Mouse (Mus musculus) hindbrain, embryonic 11.5 days (tissue): Measurements from ENCODE around the gene Actn2. TPM values are rescaled to one million over a fixed set of nuclear protein-coding genes. Genes with fewer than 3 reads are reported as not detected.

Experiments used
- ATAC-seq: fragments of 200-750 bp; cut with Nextera tagmentation; 2 replicates; pipeline ENCODE4 v1.8.0; 2017; ENCODE audit warnings: mild to moderate bottlenecking, moderate TSS enrichment, moderate library complexity; ENCODE audit not compliant: low FRiP score
- DNase-seq: peaks from one replicate; pipeline ENCODE4 v3.0.0-alpha.2; 2015; ENCODE audit warnings: low spot score
- H3K27ac ChIP-seq: fragments of 300-500 bp; sonication (generic); 2 replicates; pipeline ENCODE4 v1.5.1; 2014; ENCODE audit warnings: mild to moderate bottlenecking, low read depth, low read length
- H3K27me3 ChIP-seq: fragments of 300-500 bp; sonication (generic); 2 replicates; pipeline ENCODE4 v1.6.1; 2014; ENCODE audit warnings: mild to moderate bottlenecking, low read length, moderate library complexity, mixed read lengths; ENCODE audit not compliant: control insufficient read depth, insufficient read depth
- H3K36me3 ChIP-seq: fragments of 300-500 bp; sonication (generic); 2 replicates; pipeline ENCODE4 v1.6.1; 2014; ENCODE audit warnings: mild to moderate bottlenecking, low read length, moderate library complexity, mixed read lengths; ENCODE audit not compliant: control insufficient read depth, insufficient read depth
- H3K4me1 ChIP-seq: fragments of 300-500 bp; sonication (generic); replicated peaks from 2 replicates; pipeline ENCODE4 v1.6.1; 2014; ENCODE audit warnings: low read length, mixed read lengths; ENCODE audit not compliant: control insufficient read depth, insufficient read depth
- H3K4me2 ChIP-seq: fragments of 300-500 bp; sonication (generic); replicated peaks from 2 replicates; pipeline ENCODE4 v1.6.1; 2014; ENCODE audit warnings: mild to moderate bottlenecking, low read depth, low read length
- H3K4me3 ChIP-seq: fragments of 300-500 bp; sonication (generic); 2 replicates; pipeline ENCODE4 v1.5.1; 2014; ENCODE audit warnings: low read depth, low read length
- H3K9ac ChIP-seq: fragments of 300-500 bp; sonication (generic); 2 replicates; pipeline ENCODE4 v1.6.1; 2014; ENCODE audit warnings: low read depth, low read length
- H3K9me3 ChIP-seq: fragments of 300-500 bp; sonication (generic); 2 replicates; pipeline ENCODE4 v1.6.1; 2016; ENCODE audit warnings: low read length; ENCODE audit not compliant: control insufficient read depth
- WGBS: fragments of 180-500 bp; shearing (Covaris S2); extraction: QIAGEN DNeasy Blood & Tissue Kit; methylation state at CpG from one replicate; pipeline ENCODE4 v1.1.7; 2014; 5-methylcytosine and 5-hydroxymethylcytosine counted together
- polyA plus RNA-seq: library from polyadenylated mRNA; unstranded; fragments of >200 nt; fragmentation: Nextera tagmentation; extraction: Ambion mirVana; gene quantifications from 2 replicates; pipeline ENCODE4 v1.2.1, GENCODE M21; 2014

Actn2 gene
- polyA plus RNA-seq, result 3.3 and 5.8 TPM in 2 replicates

- peak within 1 kb of the TSS; percentile 55 for H3K9ac ChIP-seq
- no peaks in the 10 kb centered on the region for H3K36me3 ChIP-seq
- H3K27ac ChIP-seq, result no peak within 1 kb of the TSS
- no peaks in the 10 kb centered on the region for H3K27me3 ChIP-seq
- peak within 1 kb of the TSS; percentile 69 for H3K4me2 ChIP-seq
- WGBS, result under 1% methylated on average over 42 of the region's 43 CpGs
- peak within 1 kb of the TSS; percentile 36 for H3K4me3 ChIP-seq
- no peaks in the 10 kb centered on the region for H3K9me3 ChIP-seq
- peak; percentile 99 for ATAC-seq
- H3K4me1 ChIP-seq, result no peaks in the 10 kb centered on the region
- DNase-seq, result peak; percentile 85
Observed at GRCm38 (mm10) chr13:12340183-12340975, at the start of gene Actn2. Gene Actn2, minus strand, starts transcription at chr13:12340760.

DNA sequence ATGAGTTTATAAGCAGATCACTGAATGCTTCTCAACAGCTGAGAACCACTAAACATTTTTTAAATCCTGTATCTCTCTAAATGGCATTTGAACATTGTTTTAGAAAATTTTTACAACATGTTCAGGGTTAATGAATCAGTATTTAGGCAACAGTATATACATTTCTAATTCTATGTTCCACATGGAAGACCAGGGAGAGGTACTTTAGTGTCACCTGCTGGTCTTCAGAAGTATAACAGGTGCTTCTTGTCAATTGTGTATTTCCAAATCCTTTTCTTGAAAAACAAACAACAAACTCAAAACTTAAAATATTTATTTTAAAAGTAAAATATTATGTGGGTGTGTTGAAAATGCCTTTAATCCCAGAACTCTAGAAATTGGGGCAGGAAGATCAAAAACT is 45.7 kb upstream of the Actn2 start:
- H3K4me2 ChIP-seq, result no peak overlapping the region
- H3K4me3 ChIP-seq, result no peak overlapping the region
- no peak overlapping the region for H3K27ac ChIP-seq
- H3K4me1 ChIP-seq, result no peaks in the 10 kb centered on the region
- DNase-seq (peak; percentile 40), ATAC-seq (no peak)
- H3K9ac ChIP-seq, result no peak overlapping the region
- no peaks in the 10 kb centered on the region for H3K36me3 ChIP-seq
- H3K9me3 ChIP-seq, result no peaks in the 10 kb centered on the region
- H3K27me3 ChIP-seq, result no peaks in the 10 kb centered on the region

- Histone ChIP-seq H3K27ac (no peak overlapping the region), H3K36me3 (no peaks in the 10 kb centered on the region), H3K4me2 (no peak overlapping the region), H3K4me1 (no peaks in the 10 kb centered on the region), H3K4me3 (no peak overlapping the region), H3K9ac (no peak overlapping the region), H3K27me3 (no peaks in the 10 kb centered on the region), H3K9me3 (no peaks in the 10 kb centered on the region)
- DNase-seq, result no peak
- ATAC-seq, result no peak
Observed at GRCm38 (mm10) chr13:12384796-12385195, 44.2 kb upstream of the Actn2 start.

GRCm38 (mm10) chr13:12376778-12377177 is 36.2 kb upstream of the Actn2 start:
- Histone ChIP-seq H3K4me2 (no peak overlapping the region), H3K27ac (no peak overlapping the region), H3K9ac (no peak overlapping the region), H3K4me3 (no peak overlapping the region), H3K9me3 (no peaks in the 10 kb centered on the region), H3K36me3 (no peaks in the 10 kb centered on the region), H3K27me3 (no peaks in the 10 kb centered on the region), H3K4me1 (no peaks in the 10 kb centered on the region)
- 64% methylated on average over 1 of the region's 1 CpGs for WGBS
- DNase-seq, result no peak
- no peak for ATAC-seq

- Histone ChIP-seq H3K9me3 (no peaks in the 10 kb centered on the region), H3K4me2 (no peak overlapping the region), H3K9ac (no peak overlapping the region), H3K27me3 (no peaks in the 10 kb centered on the region), H3K4me3 (no peak overlapping the region), H3K27ac (no peak overlapping the region), H3K4me1 (no peaks in the 10 kb centered on the region), H3K36me3 (no peaks in the 10 kb centered on the region)
- no peak for DNase-seq
- WGBS, result 84% methylated on average over 3 of the region's 3 CpGs
- no peak for ATAC-seq
Observed at GRCm38 (mm10) chr13:12372755-12373154, 32.2 kb upstream of the Actn2 start.

- no peak overlapping the region for H3K9ac ChIP-seq
- 91% methylated on average over 11 of the region's 11 CpGs for WGBS
- H3K27ac ChIP-seq, result no peak overlapping the region
- no peaks in the 10 kb centered on the region for H3K4me1 ChIP-seq
- no peak overlapping the region for H3K4me3 ChIP-seq
- H3K4me2 ChIP-seq, result no peak overlapping the region
- H3K9me3 ChIP-seq, result no peaks in the 10 kb centered on the region
- DNase-seq (no peak), ATAC-seq (no peak)
- no peaks in the 10 kb centered on the region for H3K27me3 ChIP-seq
- H3K36me3 ChIP-seq, result no peaks in the 10 kb centered on the region
Observed at GRCm38 (mm10) chr13:12369930-12370329, 29.4 kb upstream of the Actn2 start.

GRCm38 (mm10) chr13:12369041-12369621 is 28.6 kb upstream of the Actn2 start:
- no peaks in the 10 kb centered on the region for H3K36me3 ChIP-seq
- H3K27me3 ChIP-seq, result no peaks in the 10 kb centered on the region
- H3K27ac ChIP-seq, result no peak overlapping the region
- H3K9me3 ChIP-seq, result no peaks in the 10 kb centered on the region
- no peaks in the 10 kb centered on the region for H3K4me1 ChIP-seq
- H3K4me2 ChIP-seq, result no peak overlapping the region
- H3K9ac ChIP-seq, result no peak overlapping the region
- WGBS, result 67% methylated on average over 8 of the region's 8 CpGs
- no peak for DNase-seq
- no peak overlapping the region for H3K4me3 ChIP-seq
- no peak for ATAC-seq

- WGBS, result 84% methylated on average over 4 of the region's 4 CpGs
- no peak overlapping the region for H3K4me3 ChIP-seq
Observed at GRCm38 (mm10) chr13:12361486-12361885, 20.9 kb upstream of the Actn2 start.

GRCm38 (mm10) chr13:12357554-12357953 is 17.0 kb upstream of the Actn2 start:
- 82% methylated on average over 5 of the region's 5 CpGs for WGBS
- H3K4me1 ChIP-seq, result no peaks in the 10 kb centered on the region
- H3K36me3 ChIP-seq, result no peaks in the 10 kb centered on the region
- ATAC-seq (no peak), DNase-seq (no peak)
- no peak overlapping the region for H3K9ac ChIP-seq
- no peak overlapping the region for H3K4me3 ChIP-seq
- H3K27ac ChIP-seq, result no peak overlapping the region
- H3K4me2 ChIP-seq, result no peak overlapping the region
- H3K9me3 ChIP-seq, result no peaks in the 10 kb centered on the region
- no peaks in the 10 kb centered on the region for H3K27me3 ChIP-seq

More at GRCm38 (mm10) chr13:12361486-12361885, 20.9 kb upstream of the Actn2 start:
- H3K4me1 ChIP-seq, result no peaks in the 10 kb centered on the region
- no peak overlapping the region for H3K4me2 ChIP-seq
- no peak overlapping the region for H3K27ac ChIP-seq
- H3K9ac ChIP-seq, result no peak overlapping the region
- H3K36me3 ChIP-seq, result no peaks in the 10 kb centered on the region
- H3K9me3 ChIP-seq, result no peaks in the 10 kb centered on the region
- ATAC-seq, result no peak
- no peak for DNase-seq
- no peaks in the 10 kb centered on the region for H3K27me3 ChIP-seq
